Mouse (Mus musculus) liver, embryonic 14.5 days (tissue): ENCODE data around the gene Osbpl6.

ENCODE experiments used
- CTCF ChIP-seq: IDR thresholded peaks from 2 replicates; pipeline ENCODE4 v1.5.1; 2016; ENCODE audit warnings: antibody characterized with exemption, low read depth, control low read depth
- EP300 ChIP-seq: IDR thresholded peaks from 2 replicates; pipeline ENCODE4 v1.6.1; 2016; ENCODE audit warnings: antibody characterized with exemption, low read depth

GRCm38 (mm10) chr2:76367188-76367922 lies 39.0 kb upstream of the Osbpl6 start:
- TF ChIP-seq CTCF (peak; percentile 76), EP300 (no peak)
